Mouse (Mus musculus): Measurements from ENCODE around the gene Tekt4.

DNA sequence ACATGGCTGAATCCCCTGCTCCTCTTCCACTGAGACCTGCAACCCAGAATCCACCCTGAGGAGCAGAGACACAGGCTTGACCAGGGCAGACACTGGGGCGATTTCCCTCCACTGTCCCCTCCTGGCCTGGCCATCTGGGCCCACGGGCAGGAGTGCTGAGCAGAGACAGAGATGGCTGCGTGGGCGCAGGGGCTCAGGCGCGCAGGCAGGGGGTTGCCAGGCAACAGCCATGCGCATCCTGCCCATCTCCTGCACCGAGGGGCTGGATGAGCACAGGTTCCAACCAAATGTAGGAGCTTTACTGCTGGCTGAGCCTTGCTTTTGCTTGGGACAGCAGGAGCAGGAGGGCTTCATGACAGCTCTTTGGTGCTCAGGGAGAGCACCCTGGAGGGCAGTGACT, 2.1 kb downstream of the Tekt4 start:
- TF ChIP-seq CTCF (IDR thresholded peaks at IDR 0.05; ENCODE audit: low read depth, low read length): no peak
- TF ChIP-seq POLR2A (IDR thresholded peaks at IDR 0.05; ENCODE audit: extremely low read depth, insufficient read depth, low read length): no peak

All from liver, adult 2 months (tissue).